Mouse (Mus musculus) lung, embryonic 14.5 days (tissue): ENCODE data around the gene Gm20821. TPM values are rescaled to one million over a fixed set of nuclear protein-coding genes. Genes with fewer than 3 reads are reported as not detected.
"Not testable (repeated sequence)": the region's sequence is repeated elsewhere in the genome, so short reads cannot be mapped to it uniquely, and the experiment has no call there.

Experiments used
- ATAC-seq: fragments of 200-750 bp; cut with Nextera tagmentation; 2 replicates; pipeline ENCODE4 v1.8.0; 2017; ENCODE audit warnings: mild to moderate bottlenecking, moderate TSS enrichment, moderate library complexity; ENCODE audit not compliant: insufficient read depth
- DNase-seq: peaks from one replicate; pipeline ENCODE4 v3.0.0-alpha.2; 2015
- H3K27ac ChIP-seq: fragments of 300-500 bp; sonication (generic); 2 replicates; pipeline ENCODE4 v1.5.1; 2014; ENCODE audit warnings: low read depth, mild to moderate bottlenecking, moderate library complexity
- H3K27me3 ChIP-seq: fragments of 300-500 bp; sonication (generic); 2 replicates; pipeline ENCODE4 v1.6.1; 2014; ENCODE audit warnings: low read length, control low read depth; ENCODE audit not compliant: insufficient read depth
- H3K36me3 ChIP-seq: fragments of 300-500 bp; sonication (generic); 2 replicates; pipeline ENCODE4 v1.6.1; 2014; ENCODE audit warnings: control low read depth; ENCODE audit not compliant: insufficient read depth
- H3K4me1 ChIP-seq: fragments of 300-500 bp; sonication (generic); 2 replicates; pipeline ENCODE4 v1.6.1; 2014; ENCODE audit warnings: antibody characterized with exemption, control low read depth; ENCODE audit not compliant: insufficient read depth
- H3K4me2 ChIP-seq: fragments of 300-500 bp; sonication (generic); 2 replicates; pipeline ENCODE4 v1.6.1; 2014; ENCODE audit warnings: mild to moderate bottlenecking
- H3K4me3 ChIP-seq: fragments of 300-500 bp; sonication (generic); 2 replicates; pipeline ENCODE4 v1.5.1; 2014; ENCODE audit warnings: low read depth, low read length
- H3K9ac ChIP-seq: fragments of 300-500 bp; sonication (generic); 2 replicates; pipeline ENCODE4 v1.6.1; 2014
- H3K9me3 ChIP-seq: fragments of 300-500 bp; sonication (generic); 2 replicates; pipeline ENCODE4 v1.6.1; 2016; ENCODE audit warnings: low read depth, low read length, control low read depth
- WGBS: fragments of 180-500 bp; shearing (Covaris S2); extraction: QIAGEN DNeasy Blood & Tissue Kit; methylation state at CpG from one replicate; pipeline ENCODE4 v1.1.7; 2014; 5-methylcytosine and 5-hydroxymethylcytosine counted together
- polyA plus RNA-seq: library from polyadenylated mRNA; unstranded; fragments of >200 nt; fragmentation: Nextera tagmentation; extraction: Ambion mirVana; gene quantifications from 2 replicates; pipeline ENCODE4 v1.2.1, GENCODE M21; 2014

Gene Gm20821
- not detected in 2 replicates for polyA plus RNA-seq

GRCm38 (mm10) chrY:9781504-9781903 is at the start of gene Gm20821:
TSS of gene Gm20821 (plus strand) at chrY:9781804.
- not testable (repeated sequence) for H3K4me2 ChIP-seq, H3K9me3 ChIP-seq, H3K4me3 ChIP-seq, H3K27ac ChIP-seq, H3K36me3 ChIP-seq, H3K9ac ChIP-seq, DNase-seq, ATAC-seq, H3K27me3 ChIP-seq, H3K4me1 ChIP-seq
- 46% methylated on average over 2 of the region's 2 CpGs for WGBS
